Mouse (Mus musculus) erythroblast, embryonic 14.5 days (primary cell): ENCODE measurements at regions not wholly inside any gene's neighbourhood (a gene's known extent, or its start where the extent isn't known, plus 50 kb on each side); places are given as distances from the start of the nearest gene placed in this dataset.

Experiments
- H3K27me3 ChIP-seq: 2 replicates; pipeline ENCODE4 v1.6.1; 2012; ENCODE audit warnings: inconsistent platforms; ENCODE audit not compliant: control insufficient read depth
- H3K36me3 ChIP-seq: 2 replicates; pipeline ENCODE4 v1.6.1; 2012; ENCODE audit warnings: mild to moderate bottlenecking, inconsistent platforms; ENCODE audit not compliant: control insufficient read depth
- H3K4me1 ChIP-seq: 2 replicates; pipeline ENCODE4 v1.6.1; 2012; ENCODE audit warnings: inconsistent platforms; ENCODE audit not compliant: control insufficient read depth
- H3K4me3 ChIP-seq: replicated peaks from 2 replicates; pipeline ENCODE3; 2012; ENCODE audit warnings: moderate library complexity, mild to moderate bottlenecking, inconsistent platforms
- H3K9me3 ChIP-seq: 2 replicates; pipeline ENCODE4 v1.6.1; 2012; ENCODE audit warnings: low read length, inconsistent platforms, mixed read lengths; ENCODE audit not compliant: control insufficient read depth
- GATA1 ChIP-seq: IDR thresholded peaks from 2 replicates; pipeline ENCODE4 v1.6.1; 2012; ENCODE audit warnings: low read length, inconsistent platforms, mixed read lengths
- TAL1 ChIP-seq: IDR thresholded peaks from 3 replicates; pipeline ENCODE4 v1.6.1; 2012; ENCODE audit warnings: low read length, inconsistent platforms, mixed read lengths

- H3K4me1 ChIP-seq, result no peaks in the 10 kb centered on the region
- no peaks in the 10 kb centered on the region for H3K9me3 ChIP-seq
- H3K27me3 ChIP-seq, result no peaks in the 10 kb centered on the region
- H3K4me3 ChIP-seq, result no peak overlapping the region
- TF ChIP-seq TAL1, result no peak
- no peak for TF ChIP-seq GATA1
- H3K36me3 ChIP-seq, result no peaks in the 10 kb centered on the region
Measured at GRCm38 (mm10) chr1:76955031-76955430, 559.9 kb downstream of the Epha4 start.

GRCm38 (mm10) chr1:76957411-76957810, 557.5 kb downstream of the Epha4 start:
- Histone ChIP-seq H3K36me3 (no peaks in the 10 kb centered on the region), H3K9me3 (no peaks in the 10 kb centered on the region)
- no peak for TF ChIP-seq TAL1
- TF ChIP-seq GATA1, result no peak

GRCm38 (mm10) chr1:76958706-76959105, 556.2 kb downstream of the Epha4 start:
- Histone ChIP-seq H3K4me3 (no peak overlapping the region), H3K36me3 (no peaks in the 10 kb centered on the region), H3K27me3 (no peaks in the 10 kb centered on the region), H3K4me1 (no peaks in the 10 kb centered on the region), H3K9me3 (no peaks in the 10 kb centered on the region)
- TF ChIP-seq TAL1 (no peak), GATA1 (no peak)

More at GRCm38 (mm10) chr1:76957411-76957810, 557.5 kb downstream of the Epha4 start:
- Histone ChIP-seq H3K27me3 (no peaks in the 10 kb centered on the region), H3K4me3 (no peak overlapping the region), H3K4me1 (no peaks in the 10 kb centered on the region)

GRCm38 (mm10) chr1:76972454-76972853, 542.4 kb downstream of the Epha4 start:
- TF ChIP-seq GATA1 (no peak), TAL1 (no peak)
- Histone ChIP-seq H3K36me3 (no peaks in the 10 kb centered on the region), H3K27me3 (no peaks in the 10 kb centered on the region), H3K4me1 (no peaks in the 10 kb centered on the region), H3K4me3 (no peak overlapping the region), H3K9me3 (no peaks in the 10 kb centered on the region; the same call in 1 of the 2 replicates)

- TF ChIP-seq GATA1 (no peak), TAL1 (no peak)
- Histone ChIP-seq H3K9me3 (no peaks in the 10 kb centered on the region; the same call in 1 of the 2 replicates), H3K36me3 (no peaks in the 10 kb centered on the region), H3K4me1 (no peaks in the 10 kb centered on the region), H3K4me3 (no peak overlapping the region), H3K27me3 (no peaks in the 10 kb centered on the region)
Measured at GRCm38 (mm10) chr1:76975077-76975945, 539.6 kb downstream of the Epha4 start.

- no peaks in the 10 kb centered on the region for H3K36me3 ChIP-seq
- H3K27me3 ChIP-seq, result no peaks in the 10 kb centered on the region
- no peak overlapping the region for H3K4me3 ChIP-seq
- H3K9me3 ChIP-seq, result no peaks in the 10 kb centered on the region; the same call in 1 of the 2 replicates
- no peak for TF ChIP-seq GATA1
- no peak for TF ChIP-seq TAL1
- H3K4me1 ChIP-seq, result no peaks in the 10 kb centered on the region
Measured at GRCm38 (mm10) chr1:76980498-76981152, 534.3 kb downstream of the Epha4 start.

GRCm38 (mm10) chr1:76993776-76994175, 521.1 kb downstream of the Epha4 start:
- H3K4me1 ChIP-seq, result no peaks in the 10 kb centered on the region
- no peaks in the 10 kb centered on the region; the same call in 1 of the 2 replicates for H3K9me3 ChIP-seq
- no peak for TF ChIP-seq GATA1
- no peak for TF ChIP-seq TAL1
- H3K4me3 ChIP-seq, result no peak overlapping the region
- no peaks in the 10 kb centered on the region for H3K27me3 ChIP-seq
- H3K36me3 ChIP-seq, result no peaks in the 10 kb centered on the region

GRCm38 (mm10) chr1:77008001-77008400, 506.9 kb downstream of the Epha4 start:
- H3K27me3 ChIP-seq, result no peaks in the 10 kb centered on the region
- H3K4me1 ChIP-seq, result no peaks in the 10 kb centered on the region
- H3K36me3 ChIP-seq, result no peaks in the 10 kb centered on the region
- H3K9me3 ChIP-seq, result no peaks in the 10 kb centered on the region
- TF ChIP-seq TAL1 (no peak), GATA1 (no peak)
- H3K4me3 ChIP-seq, result no peak overlapping the region

- TF ChIP-seq GATA1 (no peak), TAL1 (no peak)
- no peaks in the 10 kb centered on the region for H3K9me3 ChIP-seq
- no peaks in the 10 kb centered on the region for H3K4me1 ChIP-seq
- no peak overlapping the region for H3K4me3 ChIP-seq
- H3K27me3 ChIP-seq, result no peaks in the 10 kb centered on the region
- no peaks in the 10 kb centered on the region for H3K36me3 ChIP-seq
Measured at GRCm38 (mm10) chr1:77010608-77011214, 504.2 kb downstream of the Epha4 start.
